Mouse (Mus musculus): ENCODE data around the gene Map1b. TPM values are rescaled to one million over a fixed set of nuclear protein-coding genes. Genes with fewer than 3 reads are reported as not detected.

The Map1b gene
- total RNA-seq, 2 experiments from 2014 or later: 1,031 to 1,111 TPM

DNA sequence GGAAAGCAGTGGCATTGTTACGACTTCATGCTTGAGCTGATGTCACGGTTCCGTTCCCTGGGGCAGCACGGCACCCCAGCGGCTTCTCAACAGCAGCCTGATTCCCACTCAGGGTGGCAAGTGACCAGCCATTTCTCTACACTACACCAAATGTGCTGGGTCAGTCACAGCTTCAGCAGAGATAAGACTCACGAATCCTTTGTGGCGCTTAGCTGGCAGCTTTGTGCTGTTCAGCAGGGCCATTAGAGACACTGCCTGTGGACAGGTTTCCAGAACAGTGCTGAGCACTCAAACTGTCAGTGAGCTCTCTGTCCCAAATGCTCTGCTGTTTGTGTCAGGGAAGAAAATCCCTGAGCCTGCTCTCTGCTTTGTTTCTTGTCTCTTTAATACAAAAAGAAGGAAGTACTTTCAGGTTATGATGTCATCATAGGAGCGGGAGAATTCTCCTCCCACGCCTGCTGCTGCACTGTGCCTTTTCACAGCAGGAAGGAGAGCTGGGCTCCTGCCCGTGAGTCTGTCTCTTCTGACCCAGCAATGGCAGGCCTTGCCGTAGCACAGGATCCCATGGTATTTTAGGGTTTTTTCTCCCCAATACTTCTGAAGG lies 103.8 kb downstream of the Map1b start:
- no peak for DNase-seq (ENCODE audit: low spot score in 2 of 2)

DNA sequence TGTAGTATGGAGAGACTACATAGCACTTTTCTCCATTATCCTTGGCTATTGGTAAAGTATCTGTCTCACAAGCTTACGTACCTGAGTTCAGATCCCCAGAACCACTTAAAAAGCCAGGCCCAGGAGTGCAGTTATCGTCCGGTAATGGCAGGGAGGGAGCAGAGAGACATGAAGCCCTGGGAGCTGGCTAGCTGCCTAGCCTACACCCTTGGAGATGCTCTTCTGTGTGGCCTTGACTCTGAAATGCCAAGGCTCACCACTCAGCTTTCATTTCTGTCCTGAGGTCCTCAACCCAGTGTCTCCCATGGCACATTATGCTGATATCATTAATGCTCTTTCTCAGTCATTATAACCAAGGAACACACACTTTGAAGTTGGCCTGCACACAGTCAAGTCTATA lies 104.6 kb downstream of the Map1b start:
- DNase-seq (ENCODE audit: low spot score in 2 of 2): no peak

DNA sequence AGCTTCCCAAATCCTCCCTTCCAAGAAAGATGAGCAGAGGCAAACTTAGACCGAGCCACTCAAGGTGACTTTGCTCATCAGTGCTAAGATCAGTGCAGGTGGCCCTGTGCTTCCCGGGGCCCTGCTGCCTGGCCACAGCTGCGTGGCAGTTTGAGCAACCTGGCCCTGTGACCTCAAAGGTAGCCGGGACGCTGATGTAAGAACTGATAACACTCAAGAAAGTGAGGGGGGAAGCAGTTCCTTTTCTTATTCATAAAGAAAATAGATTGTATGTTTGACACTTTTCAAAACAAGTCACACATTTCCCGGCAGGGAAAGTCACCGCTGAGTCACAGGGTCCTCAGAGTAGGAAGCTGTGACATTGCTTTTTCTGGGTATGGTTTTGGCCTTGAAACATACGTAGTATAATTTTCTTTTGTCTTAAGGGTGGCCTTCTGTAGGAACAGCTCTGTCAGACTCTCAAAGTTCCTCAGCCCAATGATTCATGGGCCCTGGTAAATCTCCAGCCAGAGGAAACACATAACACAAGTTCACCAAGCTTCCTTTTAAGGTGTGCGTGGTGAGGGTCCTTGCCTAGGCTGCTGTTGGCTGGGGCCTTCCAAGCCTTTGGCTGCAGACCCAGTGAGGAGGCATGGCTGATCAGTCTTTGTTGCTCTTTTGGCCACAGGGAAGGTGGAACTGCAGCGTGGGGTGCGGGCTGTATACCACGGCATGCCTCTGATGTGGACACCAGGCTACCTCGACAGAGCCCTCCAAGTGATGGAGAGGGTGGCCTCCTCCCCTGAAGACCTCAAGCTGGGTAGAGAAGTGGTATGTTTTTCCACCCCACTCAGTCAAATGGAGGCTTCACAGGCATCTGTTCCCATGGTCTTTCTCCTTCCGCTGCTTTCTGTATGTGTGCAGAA lies 105.5 kb downstream of the Map1b start:
- DNase-seq (ENCODE audit: low spot score in 2 of 2): no peak

DNA sequence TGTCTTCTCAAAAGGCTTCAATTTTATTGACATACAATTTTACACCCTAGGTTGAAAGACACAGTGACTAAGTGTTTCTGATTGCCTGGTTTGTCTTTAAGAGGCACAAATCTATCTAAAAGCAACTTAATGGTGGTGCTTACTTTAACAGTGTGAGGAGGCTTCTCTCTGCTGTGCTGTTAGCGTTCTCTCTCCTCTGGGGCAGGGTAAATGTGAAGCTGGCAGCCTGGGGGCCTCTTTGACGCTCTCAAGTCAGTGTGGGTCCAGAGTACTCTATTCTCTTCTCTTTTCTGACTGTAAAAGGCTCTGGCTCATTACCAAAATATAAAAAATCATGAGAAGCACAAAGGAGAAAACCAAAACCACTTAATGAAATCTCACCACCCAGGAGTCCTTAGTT lies 107.1 kb downstream of the Map1b start:
- no peak for DNase-seq (ENCODE audit: low spot score in 2 of 2)

DNA sequence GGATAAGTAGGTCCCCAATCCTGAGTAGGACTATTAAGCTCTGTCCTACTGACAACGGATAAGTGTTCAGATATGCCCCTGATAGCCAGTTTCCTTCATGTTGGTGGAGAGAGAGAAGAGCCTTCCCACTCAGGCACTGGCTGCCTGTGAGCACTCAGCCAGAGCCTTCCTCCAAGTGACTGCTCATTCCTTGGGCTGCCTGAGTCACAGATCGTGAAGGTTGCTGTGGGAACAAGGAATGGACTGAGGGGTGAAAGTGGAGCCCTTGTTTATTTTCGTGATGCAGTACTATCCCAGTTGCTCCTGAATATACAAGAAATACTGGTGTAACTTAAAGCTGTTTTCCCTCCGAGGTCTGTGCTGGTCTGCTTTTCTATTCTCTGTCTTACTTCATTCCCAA lies 117.0 kb downstream of the Map1b start:
- no peak for DNase-seq (ENCODE audit: low spot score in 2 of 2)

DNA sequence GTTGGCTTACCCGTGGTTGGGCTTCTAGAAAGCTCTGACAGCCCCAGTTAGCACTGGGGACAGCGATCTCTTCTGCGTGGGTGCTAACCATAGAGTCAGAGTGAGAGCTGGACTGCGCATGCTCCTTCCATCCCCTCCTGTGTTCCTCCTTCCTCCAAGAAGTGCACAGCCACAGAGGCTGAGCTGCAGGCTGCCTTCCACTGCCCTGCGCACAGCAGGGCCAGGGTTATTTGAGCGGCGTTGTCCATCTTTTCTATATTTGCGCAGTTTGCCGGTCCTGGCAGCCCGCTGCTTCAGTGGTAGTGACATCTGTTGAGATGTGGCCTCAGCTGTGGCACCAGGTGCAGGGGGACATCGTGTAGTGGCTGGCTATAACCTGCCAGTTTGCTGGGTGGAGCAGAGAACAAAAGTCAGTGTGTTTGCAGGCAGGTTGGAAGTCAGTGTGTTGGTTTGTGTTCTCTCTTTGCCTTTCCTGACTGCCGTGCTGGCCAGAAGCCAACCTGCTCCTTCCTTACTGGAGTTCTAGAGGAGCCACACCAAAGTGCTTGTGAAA lies 118.1 kb downstream of the Map1b start:
- peak in 1 of 2 experiments; percentile 24 for DNase-seq (ENCODE audit: low spot score in 2 of 2)

DNA sequence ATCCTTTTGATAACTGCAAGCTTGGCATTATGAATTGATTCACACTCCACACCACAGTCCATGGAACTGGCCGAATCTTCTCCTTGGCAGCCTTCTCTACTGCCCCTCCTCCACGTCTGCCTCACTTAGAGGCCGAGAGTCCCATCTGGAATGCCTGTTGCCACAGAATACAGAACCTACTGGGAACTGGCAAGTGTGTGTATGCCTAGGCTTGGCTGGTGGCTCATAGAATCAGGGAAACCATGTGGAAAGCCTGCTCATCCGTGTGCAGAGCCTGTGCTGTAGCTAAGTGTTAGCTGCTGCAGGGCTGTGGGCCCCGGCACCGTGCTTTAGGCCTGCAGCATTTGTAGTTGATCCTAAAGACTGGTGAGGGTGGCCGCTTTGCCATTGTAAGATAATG lies 119.1 kb downstream of the Map1b start:
- DNase-seq (ENCODE audit: low spot score in 2 of 2): peak; percentile 52 to 58

DNA sequence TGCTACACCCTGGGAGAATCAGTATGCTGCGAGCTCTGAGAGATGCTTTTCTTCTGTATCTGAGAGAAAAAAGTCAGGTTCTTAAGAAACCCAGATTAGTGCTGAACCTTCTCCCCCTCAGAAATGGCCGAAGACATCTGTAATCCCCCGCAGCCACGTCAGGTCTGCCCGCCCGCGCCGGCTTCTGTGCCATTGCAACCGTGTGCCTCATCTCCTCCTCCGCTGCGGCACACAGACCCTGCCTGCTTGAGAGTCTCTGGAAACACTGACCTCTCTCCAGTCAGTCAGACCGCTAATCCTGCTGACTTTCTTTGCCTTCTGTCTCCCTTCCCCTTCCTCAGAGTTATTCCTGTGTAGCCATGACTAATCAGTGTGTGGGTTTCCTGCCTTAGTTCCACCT lies 120.8 kb downstream of the Map1b start:
- DNase-seq (ENCODE audit: low spot score in 2 of 2): no peak

DNA sequence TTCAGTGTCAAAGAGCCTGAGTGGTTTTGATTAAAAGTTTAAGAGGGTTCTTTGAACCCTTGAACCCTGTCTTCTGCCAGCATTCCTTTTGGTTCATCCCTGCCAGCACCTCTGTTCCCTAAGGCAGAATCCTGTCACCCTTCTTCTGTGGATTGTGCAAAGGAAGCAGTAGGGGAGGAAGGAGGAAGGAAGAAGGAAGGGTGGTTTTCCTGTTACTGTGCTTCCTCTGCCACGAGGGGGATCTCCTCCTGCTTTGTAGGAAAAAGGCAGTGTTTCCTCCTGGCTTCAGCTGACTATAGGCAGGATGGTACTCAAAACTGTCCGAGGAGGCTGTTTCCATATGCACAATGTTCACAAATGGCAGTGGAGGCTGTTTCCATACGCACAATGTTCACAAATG lies 121.6 kb downstream of the Map1b start:
- no peak for DNase-seq (ENCODE audit: low spot score in 2 of 2)

DNA sequence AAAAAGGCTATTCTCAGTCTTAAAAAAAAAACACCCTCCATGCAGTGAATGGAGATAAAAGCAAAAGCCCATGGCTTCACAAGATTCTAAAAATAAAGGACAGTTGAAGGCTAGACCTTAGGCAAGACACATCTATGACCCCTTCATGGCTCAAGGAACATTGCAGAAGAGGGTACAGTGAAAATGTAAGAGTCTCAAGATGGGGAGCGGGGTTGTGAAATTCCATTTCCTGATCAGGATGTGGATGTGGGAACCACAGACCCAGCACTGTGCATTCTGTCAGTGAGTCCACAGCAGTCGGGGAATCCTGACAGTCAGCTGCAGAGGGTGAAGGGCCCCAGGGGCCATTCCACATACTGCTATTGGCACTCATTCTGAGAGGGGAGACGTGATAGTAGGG lies 123.2 kb downstream of the Map1b start:
- no peak for DNase-seq (ENCODE audit: low spot score in 2 of 2)

DNA sequence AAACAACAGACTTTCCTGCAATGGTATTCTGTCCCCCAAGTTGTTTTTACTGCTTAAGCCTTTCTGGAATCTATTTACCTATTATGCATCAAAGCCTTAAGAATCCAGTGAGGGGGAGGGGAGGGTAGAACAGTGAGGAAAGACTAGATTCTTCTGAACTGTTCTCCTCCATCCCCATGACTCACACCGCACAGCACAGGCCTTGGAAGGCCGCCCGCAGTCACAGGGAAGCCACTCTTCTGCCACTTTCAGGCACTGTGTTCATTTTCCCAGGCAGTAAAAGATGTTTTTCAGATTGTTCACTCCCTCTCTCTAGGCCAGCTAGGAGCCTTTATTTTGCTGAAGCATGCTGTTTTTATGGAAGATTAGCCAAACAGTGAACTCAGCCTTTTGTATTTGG lies 124.9 kb downstream of the Map1b start:
- DNase-seq (ENCODE audit: low spot score in 2 of 2): peak in 1 of 2 experiments; percentile 43

DNA sequence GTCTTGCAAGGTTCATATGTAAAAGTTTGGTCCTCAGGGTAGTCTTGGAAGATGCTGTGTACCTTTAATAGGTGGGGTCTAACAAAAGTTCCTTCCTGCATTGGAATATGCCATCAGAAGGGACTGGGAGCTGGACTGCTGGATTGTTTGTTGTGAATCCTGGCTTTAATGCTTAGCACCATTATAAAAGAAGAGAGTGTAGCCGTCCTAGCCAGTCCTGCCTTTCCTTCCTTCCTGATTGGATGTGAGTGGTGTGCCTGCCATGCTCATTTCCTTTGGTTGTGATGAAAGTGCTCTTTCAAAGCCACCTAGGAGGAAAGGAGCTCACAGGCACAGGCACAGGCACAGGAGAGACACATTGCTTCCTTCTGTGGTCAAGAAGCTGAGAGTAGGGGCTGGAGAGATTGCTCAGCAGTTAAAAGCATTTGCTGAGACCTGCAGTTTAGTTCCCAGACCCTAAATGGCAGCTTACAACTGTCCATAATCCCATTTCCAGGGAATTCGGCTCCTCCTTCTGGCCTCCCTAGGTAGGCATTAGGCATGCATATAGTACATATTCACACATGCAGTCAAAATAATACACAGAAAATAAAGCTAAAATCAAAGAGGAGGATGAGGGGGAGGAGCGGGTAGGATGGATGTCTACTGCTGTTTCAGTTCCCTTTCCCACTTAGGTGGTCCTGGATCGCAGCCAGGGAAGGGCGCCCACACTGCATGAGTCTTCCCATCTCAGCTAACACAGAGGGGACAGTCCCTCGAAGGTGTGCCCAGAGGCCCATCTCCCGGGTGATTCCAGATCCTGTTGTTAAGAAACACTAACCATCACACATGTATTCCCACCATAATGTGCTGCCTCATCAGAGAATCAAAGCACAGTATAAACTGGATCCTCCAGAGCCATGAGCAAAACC lies 128.2 kb downstream of the Map1b start:
- DNase-seq (ENCODE audit: low spot score in 2 of 2): no peak

DNA sequence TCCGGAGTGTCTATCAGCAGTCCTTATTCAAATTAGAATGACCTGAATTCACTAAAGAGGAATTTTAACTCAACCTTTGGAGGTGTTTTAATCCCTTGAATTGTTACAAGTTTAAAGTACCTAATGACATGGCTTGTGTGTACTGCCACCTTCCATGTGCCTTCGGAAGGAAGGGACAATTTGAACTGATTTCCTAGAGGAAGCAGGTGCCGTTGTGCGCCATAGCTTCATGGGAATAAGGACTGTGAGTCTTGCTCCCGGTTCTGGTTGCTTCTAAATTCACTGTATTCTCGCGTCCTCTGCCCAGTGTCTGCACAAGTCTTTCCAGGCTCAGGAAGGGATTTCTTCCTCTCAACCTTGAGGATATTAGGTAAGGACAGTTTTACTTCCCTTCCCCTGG lies 130.0 kb downstream of the Map1b start:
- DNase-seq (ENCODE audit: low spot score in 2 of 2): no peak

DNA sequence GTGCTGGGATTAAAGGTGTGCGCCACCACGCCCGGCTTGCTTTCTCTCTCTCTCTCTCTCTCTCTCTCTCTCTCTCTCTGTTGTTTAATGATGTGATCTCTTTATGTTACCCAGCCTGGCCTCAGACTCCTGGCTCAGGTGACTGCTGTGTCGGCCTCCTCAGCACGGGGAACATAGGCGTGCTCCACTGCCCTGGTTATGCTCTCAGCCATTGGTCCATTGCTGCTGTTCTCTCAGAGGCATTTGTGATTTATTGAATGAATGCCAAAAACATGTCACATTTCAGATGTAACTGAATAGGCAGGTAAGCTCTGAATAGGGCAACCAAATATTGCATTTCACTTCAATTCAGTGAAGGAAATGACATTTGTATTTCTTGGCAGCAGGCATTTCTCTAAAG lies 130.4 kb downstream of the Map1b start:
- no peak for DNase-seq (ENCODE audit: low spot score in 2 of 2)

DNA sequence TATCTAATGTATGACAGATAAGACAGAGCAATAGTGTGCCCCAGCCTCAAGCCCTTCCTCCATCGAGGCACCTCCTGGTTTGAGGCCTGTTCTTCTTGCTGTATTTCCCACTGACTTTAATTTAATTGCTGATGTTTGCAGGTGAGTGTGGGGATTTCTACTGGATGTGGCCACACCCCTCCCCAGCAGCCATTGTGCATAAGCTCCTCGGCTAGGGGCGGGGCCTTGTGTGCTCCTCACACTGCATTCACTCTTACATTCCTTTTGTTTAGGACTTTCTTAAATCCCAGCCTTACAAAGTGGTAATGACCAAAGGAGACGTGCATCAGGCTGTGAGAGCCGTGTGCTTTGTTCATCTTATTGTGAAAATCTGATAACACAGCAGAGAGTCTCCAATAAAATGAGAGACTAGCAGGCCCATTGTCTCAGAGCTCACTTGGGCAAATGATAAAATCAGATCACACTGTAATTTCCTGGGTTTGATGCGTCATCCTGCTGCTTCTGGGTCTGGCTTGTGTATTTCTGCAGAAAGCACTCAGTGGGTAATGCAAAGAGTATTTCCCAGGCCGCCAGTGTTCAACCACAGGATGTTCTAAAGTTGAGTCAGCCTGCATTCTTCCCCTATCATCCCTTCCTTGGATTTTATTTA lies 131.7 kb downstream of the Map1b start:
- no peak for DNase-seq (ENCODE audit: low spot score in 2 of 2)

DNA sequence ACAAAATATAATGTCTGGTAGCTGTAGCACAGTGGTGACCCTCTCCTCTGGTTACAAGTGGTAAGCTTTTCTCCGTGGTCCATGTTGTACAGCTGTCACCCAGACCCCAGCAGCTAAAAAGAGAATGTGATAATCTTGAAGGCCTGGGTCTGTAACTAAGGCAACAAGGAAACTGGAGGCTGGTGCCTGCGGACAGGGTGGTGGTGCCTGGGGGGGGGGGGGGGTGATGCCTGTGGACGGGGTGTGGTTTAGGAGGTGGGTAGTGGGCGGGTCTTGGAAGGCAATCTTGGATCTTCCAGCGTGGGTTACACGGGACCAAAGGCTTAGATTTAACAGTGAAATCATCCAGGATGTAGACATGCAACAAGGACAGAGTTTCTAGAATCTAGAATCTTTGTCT lies 134.0 kb downstream of the Map1b start:
- no peak for DNase-seq (ENCODE audit: low spot score in 2 of 2)

DNA sequence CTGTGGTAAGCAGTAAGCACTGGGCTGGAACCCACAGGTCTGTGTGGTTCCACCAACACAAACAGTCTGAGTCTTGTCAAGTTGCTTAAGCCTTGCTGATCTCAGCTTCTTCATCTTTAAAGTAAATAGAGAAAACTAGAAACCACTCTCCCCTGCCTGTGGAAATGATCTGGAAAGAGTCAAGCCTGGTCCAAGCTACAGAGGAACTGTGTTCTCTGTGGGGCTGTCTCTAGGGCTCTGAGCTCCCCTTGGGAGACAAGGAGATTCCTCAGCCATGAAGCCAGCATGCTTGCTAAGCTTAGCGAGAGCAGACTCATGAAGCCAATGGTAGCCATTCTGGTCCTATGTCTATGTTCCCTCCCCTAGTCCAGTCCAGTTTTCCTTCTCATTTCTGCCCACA lies 138.1 kb downstream of the Map1b start:
- no peak for DNase-seq (ENCODE audit: low spot score in 2 of 2)

DNA sequence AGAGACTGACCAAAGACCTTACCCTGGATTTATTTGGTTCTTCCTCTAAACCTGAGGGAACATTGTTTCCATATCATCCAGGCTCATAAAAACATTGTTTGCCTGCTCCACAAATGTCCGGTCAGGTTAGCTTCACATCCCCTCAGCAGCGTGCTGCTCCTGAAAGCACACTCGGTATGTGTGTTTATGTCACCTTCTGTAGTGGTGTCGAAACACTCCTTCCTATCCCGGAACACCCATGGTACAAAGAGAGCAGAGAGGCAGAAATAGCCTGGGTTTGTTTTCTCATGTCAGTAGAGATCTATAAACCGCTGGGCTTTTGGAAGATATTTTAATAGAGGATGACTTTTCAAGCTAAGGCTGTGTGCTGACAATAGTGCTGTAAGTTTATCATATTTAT lies 139.3 kb downstream of the Map1b start:
- DNase-seq (ENCODE audit: low spot score in 2 of 2): no peak

DNA sequence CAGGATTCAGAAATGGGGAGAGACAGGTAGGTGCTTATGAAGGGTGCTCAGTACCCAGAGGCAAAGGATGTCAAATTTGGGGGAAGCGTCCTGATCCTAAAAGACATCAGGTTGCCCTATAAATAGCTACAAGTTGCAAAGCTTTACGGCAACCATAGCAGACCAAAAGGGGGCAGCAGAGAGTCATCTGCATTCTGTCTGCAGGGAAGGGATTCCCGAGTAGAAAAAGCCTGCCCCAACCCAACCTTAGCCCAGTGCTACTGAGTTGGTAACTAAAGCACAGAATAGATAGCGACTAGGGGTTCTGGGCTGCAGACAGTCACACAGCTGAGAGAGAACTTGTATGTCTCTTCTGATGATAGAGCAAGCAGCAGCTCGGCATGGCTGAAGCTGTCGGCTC lies 140.8 kb downstream of the Map1b start:
- DNase-seq (ENCODE audit: low spot score in 2 of 2): peak; percentile 87 to 89

DNA sequence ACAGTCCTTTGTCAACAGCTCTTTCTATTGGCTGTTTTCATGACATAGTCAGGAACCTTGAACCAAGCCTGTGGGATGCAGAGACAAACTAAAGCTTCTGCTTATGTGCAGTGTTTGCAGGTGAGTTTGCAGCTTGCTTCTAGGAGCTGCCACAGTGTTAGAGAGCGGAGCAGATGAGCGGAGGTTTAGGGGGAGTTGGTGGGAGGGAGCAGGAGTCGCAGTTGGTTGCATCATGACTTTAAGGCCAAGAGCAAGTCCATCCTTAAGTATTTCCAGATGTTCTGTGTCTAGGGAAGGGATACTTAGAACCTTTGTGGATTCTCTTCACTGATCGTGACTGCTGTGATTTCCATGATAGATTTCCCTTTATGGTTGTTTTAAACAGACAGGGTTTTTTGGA lies 142.1 kb downstream of the Map1b start:
- no peak for DNase-seq (ENCODE audit: low spot score in 2 of 2)

DNA sequence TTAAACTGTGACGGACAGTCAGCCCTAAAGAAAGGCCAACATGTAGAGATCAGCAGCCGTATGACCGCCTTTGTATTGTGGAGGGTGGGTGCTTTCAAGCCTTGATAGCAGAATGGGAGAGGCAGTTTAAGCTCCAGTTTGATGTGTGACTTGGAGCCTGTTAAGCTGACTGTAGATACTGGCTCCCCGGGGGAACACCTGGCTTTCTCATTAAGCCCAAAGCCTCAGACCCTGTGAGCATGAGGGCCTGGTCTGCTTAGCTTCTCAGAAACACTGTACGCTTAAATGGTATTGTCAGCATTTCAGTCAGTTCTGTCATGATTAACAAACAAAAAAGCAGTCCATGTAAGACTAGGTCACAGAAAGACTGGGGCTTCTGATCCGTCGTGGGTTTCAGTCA lies 142.7 kb downstream of the Map1b start:
- DNase-seq (ENCODE audit: low spot score in 2 of 2): no peak
